In the genomic region with DNA sequence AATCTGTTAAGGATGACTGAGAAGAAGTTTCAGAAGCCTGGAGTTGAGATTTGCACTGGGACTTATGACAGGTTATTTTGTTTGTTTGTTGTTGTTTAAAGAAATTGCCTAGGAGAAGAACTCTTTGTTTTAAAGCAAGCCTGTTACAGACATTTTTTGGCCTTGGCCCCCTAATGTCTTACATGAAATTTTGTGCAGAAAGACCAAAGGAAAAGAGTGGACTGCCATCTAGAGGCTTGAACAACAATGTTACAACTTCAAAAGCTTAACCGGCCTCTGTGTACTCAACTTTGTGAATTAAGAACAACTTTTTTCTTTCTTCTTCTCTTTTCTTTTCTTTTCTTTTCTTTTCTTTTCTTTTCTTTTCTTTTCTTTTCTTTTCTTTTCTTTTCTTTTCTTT, we compare ENCODE assay signal across 10 mouse cellular contexts. TPM values are rescaled to one million over a fixed set of nuclear protein-coding genes. Genes with fewer than 3 reads are reported as not detected.
DNase-seq lines count a peak whose midpoint lies in the region; ATAC-seq and TF ChIP-seq lines count a peak whose summit lies in the region.
"Had no signal": no experiment of that assay in that cellular context is flagged by ENCODE, and none has a peak within 500 bp of the region (broad histone marks: within the 10 kb centered on the region; RNA-seq: fewer than 3 reads in every experiment).

No protein-coding gene starts in this region.

- no peak overlapping the region for H3K4me3 ChIP-seq in embryonic facial prominence, embryonic 11.5 days (ENCODE audit: low read depth, low read length)
- H3K4me3 ChIP-seq in embryonic facial prominence, embryonic 10.5 days, result no peak overlapping the region
- no peak overlapping the region for H3K4me3 ChIP-seq in liver, adult 2 months (ENCODE audit: insufficient read depth, low read depth, low read length)
- no peak overlapping the region for H3K4me3 ChIP-seq in liver, embryonic 12.5 days
- H3K4me3 ChIP-seq in forebrain, embryonic 11.5 days (ENCODE audit: low read depth, low read length), result no peak overlapping the region

- H3K9me3 ChIP-seq in embryonic facial prominence, embryonic 11.5 days (replicated peaks; ENCODE audit: control insufficient read depth, low read length), result no peaks in the 10 kb centered on the region
- no peaks in the 10 kb centered on the region for H3K9me3 ChIP-seq in embryonic facial prominence, embryonic 10.5 days
- no peaks in the 10 kb centered on the region for H3K9me3 ChIP-seq in liver, embryonic 12.5 days (replicated peaks)
- H3K9me3 ChIP-seq in forebrain, embryonic 11.5 days (ENCODE audit: control insufficient read depth, low read length), result no peaks in the 10 kb centered on the region

- no peaks in the 10 kb centered on the region for H3K27me3 ChIP-seq in embryonic facial prominence, embryonic 11.5 days (ENCODE audit: control insufficient read depth, insufficient read depth, low read length)
- H3K27me3 ChIP-seq in embryonic facial prominence, embryonic 10.5 days (replicated peaks; ENCODE audit: low read depth, poor library complexity, severe bottlenecking), result no peaks in the 10 kb centered on the region
- H3K27me3 ChIP-seq in liver, adult 2 months (ENCODE audit: control insufficient read depth, insufficient read depth, low read length), result no peaks in the 10 kb centered on the region
- H3K27me3 ChIP-seq in liver, embryonic 12.5 days (replicated peaks), result no peaks in the 10 kb centered on the region
- H3K27me3 ChIP-seq in forebrain, embryonic 11.5 days (ENCODE audit: control insufficient read depth, insufficient read depth, low read length), result no peaks in the 10 kb centered on the region

- no peak for ATAC-seq in embryonic facial prominence, embryonic 11.5 days (replicated peaks; ENCODE audit: insufficient number of reproducible peaks, low FRiP score, low TSS enrichment, low read depth)
- no peak for ATAC-seq in liver, embryonic 12.5 days
- peak; percentile 55; the same call in 1 of the 2 replicates for ATAC-seq in megakaryocyte progenitor cell, adult 5-6 weeks (replicated peaks; ENCODE audit: poor library complexity)
- ATAC-seq in forebrain, embryonic 11.5 days (replicated peaks; ENCODE audit: low FRiP score), result no peak

- H3K36me3 ChIP-seq in embryonic facial prominence, embryonic 11.5 days (replicated peaks; ENCODE audit: control insufficient read depth, insufficient read depth, low read depth, low read length), result no peaks in the 10 kb centered on the region
- H3K36me3 ChIP-seq in embryonic facial prominence, embryonic 10.5 days (replicated peaks), result peaks cover 36% of the 10 kb centered on the region
- H3K36me3 ChIP-seq in liver, adult 2 months (ENCODE audit: control insufficient read depth, insufficient read depth, low read length), result peaks cover 12% of the 10 kb centered on the region
- H3K36me3 ChIP-seq in liver, embryonic 12.5 days, result peaks cover 35% of the 10 kb centered on the region
- H3K36me3 ChIP-seq in forebrain, embryonic 11.5 days (ENCODE audit: control insufficient read depth, insufficient read depth, low read length), result no peaks in the 10 kb centered on the region; the same call in 1 of the 2 replicates

- no peaks in the 10 kb centered on the region for H3K4me1 ChIP-seq in embryonic facial prominence, embryonic 11.5 days (ENCODE audit: control insufficient read depth, insufficient read depth, low read length)
- H3K4me1 ChIP-seq in embryonic facial prominence, embryonic 10.5 days, result peaks cover 4% of the 10 kb centered on the region; the same call in 1 of the 2 replicates
- peaks cover 5% of the 10 kb centered on the region; the same call in 1 of the 2 replicates for H3K4me1 ChIP-seq in liver, adult 2 months (ENCODE audit: control insufficient read depth, insufficient read depth, low read length)
- peaks cover 6% of the 10 kb centered on the region for H3K4me1 ChIP-seq in liver, embryonic 12.5 days
- H3K4me1 ChIP-seq in forebrain, embryonic 11.5 days (replicated peaks; ENCODE audit: control insufficient read depth, insufficient read depth, low read length), result no peaks in the 10 kb centered on the region

- peak; percentile 72 for DNase-seq in embryonic facial prominence, embryonic 11.5 days (ENCODE audit: low spot score)
- no peak for DNase-seq in embryonic facial prominence, embryonic 10.5 days (ENCODE audit: low spot score)
- peak; percentile 50 for DNase-seq in liver, adult 2 months (ENCODE audit: extremely low read depth, low read depth, low spot score)
- DNase-seq in NIH3T3 (ENCODE audit: low read depth), result peak; percentile 78
- DNase-seq in forebrain, embryonic 11.5 days (ENCODE audit: low spot score), result no peak
- DNase-seq in urinary bladder, postnatal 4 days (ENCODE audit: low spot score in 2 of 2), result no peak

- H3K27ac ChIP-seq in embryonic facial prominence, embryonic 11.5 days (replicated peaks; ENCODE audit: low read depth, low read length), result no peak overlapping the region
- no peak overlapping the region for H3K27ac ChIP-seq in embryonic facial prominence, embryonic 10.5 days (replicated peaks)
- no peak overlapping the region for H3K27ac ChIP-seq in liver, adult 2 months (replicated peaks; ENCODE audit: insufficient read depth, low read depth, low read length)
- no peak overlapping the region for H3K27ac ChIP-seq in liver, embryonic 12.5 days
- H3K27ac ChIP-seq in forebrain, embryonic 11.5 days (ENCODE audit: low read depth, low read length), result no peak overlapping the region
- H3K27ac ChIP-seq: macrophage had no signal

- no peak for TF ChIP-seq POLR2A in liver, adult 2 months (IDR thresholded peaks at IDR 0.05; ENCODE audit: extremely low read depth, insufficient read depth, low read length)

- no peak overlapping the region for H3K9ac ChIP-seq in embryonic facial prominence, embryonic 11.5 days (replicated peaks; ENCODE audit: low read length)
- H3K9ac ChIP-seq in liver, adult 2 months (ENCODE audit: low read depth, low read length), result no peak overlapping the region
- H3K9ac ChIP-seq in liver, embryonic 12.5 days, result no peak overlapping the region
- no peak overlapping the region for H3K9ac ChIP-seq in forebrain, embryonic 11.5 days (ENCODE audit: low read length)

- 47% methylated on average over 1 of the region's 1 CpGs for whole genome bisulfite sequencing in embryonic facial prominence, embryonic 11.5 days
- WGBS in embryonic facial prominence, embryonic 10.5 days, result 59% methylated on average over 1 of the region's 1 CpGs
- WGBS in liver, adult 2 months, result 21% methylated on average over 1 of the region's 1 CpGs
- 67% methylated on average over 1 of the region's 1 CpGs for WGBS in liver, embryonic 12.5 days (ENCODE audit: insufficient replicate concordance)
- WGBS in forebrain, embryonic 11.5 days, result 33% methylated on average over 1 of the region's 1 CpGs

- no peak overlapping the region for H3K4me2 ChIP-seq in embryonic facial prominence, embryonic 11.5 days (ENCODE audit: low read depth, low read length)
- H3K4me2 ChIP-seq in liver, embryonic 12.5 days, result no peak overlapping the region
- H3K4me2 ChIP-seq in forebrain, embryonic 11.5 days (ENCODE audit: low read depth, low read length, severe bottlenecking), result no peak overlapping the region

- TF ChIP-seq CTCF in liver, adult 2 months (IDR thresholded peaks at IDR 0.05; ENCODE audit: low read depth, low read length), result peak; percentile 13; the same call in 1 of the 2 replicates

- peaks cover 4% of the 10 kb centered on the region; the same call in 1 of the 2 replicates for H3K79me2 ChIP-seq in liver, adult 2 months (ENCODE audit: control insufficient read depth, insufficient read depth, low read length)

RNA-seq across cellular contexts. Expression of a gene that starts 36.7 kb away (rescaled TPM):
- polyA plus RNA-seq in embryonic facial prominence, embryonic 11.5 days (2014; fragmentation: Nextera tagmentation; extraction: Ambion mirVana), result 1.2 and 1.9 TPM in 2 replicates
- 1.4 TPM in 2 replicates for polyA plus RNA-seq in embryonic facial prominence, embryonic 10.5 days (2016; fragmentation: Nextera tagmentation; extraction: Ambion mirVana)
- 4,768 and 8,294 TPM in 2 replicates for total RNA-seq in liver, adult 2 months (2014; rRNA removed)
- polyA plus RNA-seq in liver, adult 2 months (2012; rRNA removed), result 7,598 and 8,406 TPM in 2 replicates
- polyA plus RNA-seq in liver, embryonic 12.5 days (2016; fragmentation: Nextera tagmentation; extraction: Ambion mirVana), result 1,440 and 1,454 TPM in 2 replicates
- not detected in 2 replicates for total RNA-seq in megakaryocyte progenitor cell, adult 5-6 weeks (2015)
- not detected in 2 replicates for total RNA-seq in megakaryocyte progenitor cell, adult 5-6 weeks (2017)
- 0.98 and 1.1 TPM in 2 replicates for polyA plus RNA-seq in forebrain, embryonic 11.5 days (2014; fragmentation: Nextera tagmentation; extraction: Ambion mirVana)
- polyA plus RNA-seq: macrophage had no signal

RNA-seq across cellular contexts. Expression of a gene that starts 43.8 kb away (rescaled TPM):
- polyA plus RNA-seq in embryonic facial prominence, embryonic 11.5 days (2014; fragmentation: Nextera tagmentation; extraction: Ambion mirVana), result not detected in 2 replicates
- polyA plus RNA-seq in embryonic facial prominence, embryonic 10.5 days (2016; fragmentation: Nextera tagmentation; extraction: Ambion mirVana), result not detected in 2 replicates
- total RNA-seq in liver, adult 2 months (2014; rRNA removed), result 2,319 and 2,365 TPM in 2 replicates
- polyA plus RNA-seq in liver, adult 2 months (2012; rRNA removed), result 8,710 and 9,739 TPM in 2 replicates
- 2.1 and 2.4 TPM in 2 replicates for polyA plus RNA-seq in liver, embryonic 12.5 days (2016; fragmentation: Nextera tagmentation; extraction: Ambion mirVana)
- not detected in 2 replicates for total RNA-seq in megakaryocyte progenitor cell, adult 5-6 weeks (2015)
- not detected in 2 replicates for total RNA-seq in megakaryocyte progenitor cell, adult 5-6 weeks (2017)
- not detected in 2 replicates for polyA plus RNA-seq in forebrain, embryonic 11.5 days (2014; fragmentation: Nextera tagmentation; extraction: Ambion mirVana)
- polyA plus RNA-seq: macrophage; stomach, embryonic 14.5 days had no signal

RNA-seq across cellular contexts. Expression of a gene that starts 48.9 kb away (rescaled TPM):
- polyA plus RNA-seq in embryonic facial prominence, embryonic 11.5 days (2014; fragmentation: Nextera tagmentation; extraction: Ambion mirVana), result not detected in 2 replicates
- not detected in 2 replicates for polyA plus RNA-seq in embryonic facial prominence, embryonic 10.5 days (2016; fragmentation: Nextera tagmentation; extraction: Ambion mirVana)
- 187 and 323 TPM in 2 replicates for total RNA-seq in liver, adult 2 months (2014; rRNA removed)
- polyA plus RNA-seq in liver, adult 2 months (2012; rRNA removed), result 177 and 239 TPM in 2 replicates
- polyA plus RNA-seq in liver, embryonic 12.5 days (2016; fragmentation: Nextera tagmentation; extraction: Ambion mirVana), result not detected in 2 replicates
- total RNA-seq in megakaryocyte progenitor cell, adult 5-6 weeks (2015), result not detected in 2 replicates
- total RNA-seq in megakaryocyte progenitor cell, adult 5-6 weeks (2017), result not detected in 2 replicates
- polyA plus RNA-seq in forebrain, embryonic 11.5 days (2014; fragmentation: Nextera tagmentation; extraction: Ambion mirVana), result not detected in 2 replicates
- polyA plus RNA-seq: macrophage had no signal

Comparison
In these comparisons a context has a peak if more than half of its experiments do, and no peak if none do; other contexts are left out.
1. DNase-seq: peak in embryonic facial prominence, embryonic 11.5 days (single experiment), liver, adult 2 months (single experiment) and NIH3T3 (single experiment); none in embryonic facial prominence, embryonic 10.5 days (single experiment), forebrain, embryonic 11.5 days (single experiment) and urinary bladder, postnatal 4 days (0 of 2).
2. RNA of a gene that starts 43.8 kb away (polyA plus RNA-seq): 8,710 to 9,739 TPM in liver, adult 2 months; 2.1 to 2.4 TPM in liver, embryonic 12.5 days, not detected in embryonic facial prominence, embryonic 11.5 days, not detected in embryonic facial prominence, embryonic 10.5 days and not detected in forebrain, embryonic 11.5 days; every median in the first group is over 1,000 times any median in the second.
3. RNA of a gene that starts 48.9 kb away (polyA plus RNA-seq): 177 to 239 TPM in liver, adult 2 months; not detected in embryonic facial prominence, embryonic 10.5 days, not detected in embryonic facial prominence, embryonic 11.5 days, not detected in liver, embryonic 12.5 days and not detected in forebrain, embryonic 11.5 days; every median in the first group is over 100 times any median in the second.
4. RNA of a gene that starts 36.7 kb away (polyA plus RNA-seq): 7,598 to 8,406 TPM in liver, adult 2 months and 1,440 to 1,454 TPM in liver, embryonic 12.5 days; 1.4 TPM in embryonic facial prominence, embryonic 10.5 days, 1.2 to 1.9 TPM in embryonic facial prominence, embryonic 11.5 days and 0.98 to 1.1 TPM in forebrain, embryonic 11.5 days; every median in the first group is over 100 times any median in the second.